Mouse (Mus musculus) heart, embryonic 13.5 days (tissue): ENCODE measurements around the gene Il11ra1. TPM values are rescaled to one million over a fixed set of nuclear protein-coding genes. Genes with fewer than 3 reads are reported as not detected.
"Not testable (repeated sequence)": the region's sequence is repeated elsewhere in the genome, so short reads cannot be mapped to it uniquely, and the experiment has no call there.

Source experiments
- ATAC-seq: fragments of 200-750 bp; cut with Nextera tagmentation; 2 replicates; pipeline ENCODE4 v1.8.0; 2017; ENCODE audit warnings: moderate TSS enrichment; ENCODE audit not compliant: insufficient number of reproducible peaks, low FRiP score, low TSS enrichment; ENCODE audit errors: extremely low read depth
- H3K27ac ChIP-seq: fragments of 300-500 bp; sonication (generic); replicated peaks from 2 replicates; pipeline ENCODE4 v1.5.1; 2015; ENCODE audit warnings: moderate library complexity, mild to moderate bottlenecking, inconsistent platforms
- H3K27me3 ChIP-seq: fragments of 300-500 bp; sonication (generic); replicated peaks from 2 replicates; pipeline ENCODE4 v1.6.1; 2015; ENCODE audit warnings: mild to moderate bottlenecking, inconsistent platforms
- H3K36me3 ChIP-seq: fragments of 300-500 bp; sonication (generic); 2 replicates; pipeline ENCODE4 v1.6.1; 2015; ENCODE audit warnings: mild to moderate bottlenecking, inconsistent platforms
- H3K4me1 ChIP-seq: fragments of 300-500 bp; sonication (generic); 2 replicates; pipeline ENCODE4 v1.6.1; 2015; ENCODE audit warnings: inconsistent platforms
- H3K4me2 ChIP-seq: fragments of 300-500 bp; sonication (generic); 2 replicates; pipeline ENCODE4 v1.6.1; 2015; ENCODE audit warnings: inconsistent platforms, mild to moderate bottlenecking, moderate library complexity
- H3K4me3 ChIP-seq: fragments of 300-500 bp; sonication (generic); 2 replicates; pipeline ENCODE4 v1.5.1; 2015; ENCODE audit warnings: moderate library complexity, mild to moderate bottlenecking, inconsistent platforms
- H3K9ac ChIP-seq: fragments of 300-500 bp; sonication (generic); 2 replicates; pipeline ENCODE4 v1.6.1; 2015; ENCODE audit warnings: inconsistent platforms, mild to moderate bottlenecking, moderate library complexity
- H3K9me3 ChIP-seq: fragments of 300-500 bp; sonication (generic); 2 replicates; pipeline ENCODE4 v1.6.1; 2016; ENCODE audit warnings: inconsistent platforms
- WGBS: fragments of 180-500 bp; shearing (Covaris S2); methylation state at CpG from one replicate; pipeline ENCODE4 v1.1.7; 2015; ENCODE audit warnings: mixed read lengths; 5-methylcytosine and 5-hydroxymethylcytosine counted together
- polyA plus RNA-seq: library from polyadenylated mRNA; unstranded; fragments of >200 nt; fragmentation: Nextera tagmentation; extraction: Ambion mirVana; gene quantifications from 2 replicates; pipeline ENCODE4 v1.2.1, GENCODE M21; 2015

Gene Il11ra1
- polyA plus RNA-seq, 1 experiment from 2014 or later, result 137 TPM

DNA sequence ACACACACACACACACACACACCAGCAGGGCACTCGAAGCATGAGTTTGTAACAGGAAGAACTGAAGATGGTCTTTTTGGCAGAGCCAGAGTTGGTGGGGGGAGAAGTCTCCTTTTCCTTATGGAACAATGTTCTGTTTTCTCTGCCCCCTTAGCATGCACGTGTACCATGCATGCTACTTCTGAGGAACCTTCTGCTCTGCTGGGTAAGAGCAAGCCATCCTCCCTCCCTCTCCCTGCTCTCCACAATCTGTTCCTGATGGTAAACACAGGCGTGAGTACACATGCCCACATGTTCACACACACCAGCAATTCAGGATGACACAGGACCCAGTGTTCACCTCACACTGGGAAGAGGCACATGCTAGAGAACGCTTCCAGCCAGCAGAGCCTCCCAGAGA lies 18.6 kb upstream of the Il11ra1 start:
- Histone ChIP-seq H3K27me3 (peaks cover 18% of the 10 kb centered on the region), H3K9me3 (no peaks in the 10 kb centered on the region), H3K4me1 (peaks cover 61% of the 10 kb centered on the region), H3K27ac (no peak overlapping the region), H3K4me2 (no peak overlapping the region), H3K36me3 (no peaks in the 10 kb centered on the region), H3K4me3 (no peak overlapping the region), H3K9ac (no peak overlapping the region)
- 65% methylated on average over 4 of the region's 4 CpGs for WGBS
- ATAC-seq, result no peak

DNA sequence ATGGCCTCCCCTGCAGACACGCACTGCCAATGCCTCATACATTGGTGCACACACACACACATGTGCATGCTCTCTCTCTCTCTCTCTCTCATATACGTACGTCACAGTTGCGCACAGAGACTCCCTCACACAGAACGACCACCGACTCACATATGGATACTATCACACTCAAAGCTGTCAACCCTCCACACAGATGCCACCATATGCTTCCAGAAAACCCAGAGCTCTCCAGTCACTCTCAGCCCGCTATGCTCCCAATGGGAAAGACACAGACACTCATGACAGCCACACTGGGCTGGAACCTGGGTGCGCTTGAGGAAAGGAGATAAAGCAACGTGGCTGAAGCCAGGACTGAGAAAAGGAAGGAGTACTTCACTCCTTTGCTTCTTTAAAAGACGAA lies 17.8 kb upstream of the Il11ra1 start:
- WGBS, result 63% methylated on average over 10 of the region's 10 CpGs
- no peak overlapping the region for H3K9ac ChIP-seq
- no peak overlapping the region for H3K4me2 ChIP-seq
- peaks cover 54% of the 10 kb centered on the region for H3K4me1 ChIP-seq
- no peaks in the 10 kb centered on the region for H3K36me3 ChIP-seq
- H3K27ac ChIP-seq, result no peak overlapping the region
- no peak overlapping the region for H3K4me3 ChIP-seq
- H3K9me3 ChIP-seq, result no peaks in the 10 kb centered on the region
- no peak for ATAC-seq
- peaks cover 14% of the 10 kb centered on the region for H3K27me3 ChIP-seq

DNA sequence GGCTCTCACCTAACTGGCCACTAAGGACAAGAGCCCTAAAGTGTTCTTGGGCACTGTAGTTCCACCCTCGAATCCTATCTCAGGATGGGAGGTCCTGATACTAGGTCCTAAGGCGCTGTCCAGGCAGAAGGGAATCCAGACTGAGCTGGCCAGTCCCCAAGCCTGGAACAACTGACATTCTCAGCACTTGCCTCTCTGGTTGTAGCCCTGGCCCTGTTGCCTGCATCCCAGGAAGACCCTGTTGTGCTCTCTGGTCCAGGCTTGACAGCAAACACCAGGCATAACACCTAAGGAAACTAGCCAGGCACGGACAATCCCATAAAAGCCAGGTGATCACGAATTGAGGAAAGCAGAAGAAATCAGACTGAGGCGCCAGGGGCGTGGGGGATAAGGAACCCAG lies 17.0 kb upstream of the Il11ra1 start:
- H3K9ac ChIP-seq, result 0 out of 2 replicates have a peak overlapping the region, but pooled peaks have one; percentile 9
- H3K4me3 ChIP-seq, result no peak overlapping the region
- no peaks in the 10 kb centered on the region for H3K36me3 ChIP-seq
- peaks cover 13% of the 10 kb centered on the region for H3K27me3 ChIP-seq
- WGBS, result 17% methylated on average over 6 of the region's 6 CpGs
- peaks cover 45% of the 10 kb centered on the region for H3K4me1 ChIP-seq
- H3K4me2 ChIP-seq, result peak overlapping the region; percentile 59
- ATAC-seq, result no peak
- H3K9me3 ChIP-seq, result no peaks in the 10 kb centered on the region
- H3K27ac ChIP-seq, result peak overlapping the region; percentile 61

DNA sequence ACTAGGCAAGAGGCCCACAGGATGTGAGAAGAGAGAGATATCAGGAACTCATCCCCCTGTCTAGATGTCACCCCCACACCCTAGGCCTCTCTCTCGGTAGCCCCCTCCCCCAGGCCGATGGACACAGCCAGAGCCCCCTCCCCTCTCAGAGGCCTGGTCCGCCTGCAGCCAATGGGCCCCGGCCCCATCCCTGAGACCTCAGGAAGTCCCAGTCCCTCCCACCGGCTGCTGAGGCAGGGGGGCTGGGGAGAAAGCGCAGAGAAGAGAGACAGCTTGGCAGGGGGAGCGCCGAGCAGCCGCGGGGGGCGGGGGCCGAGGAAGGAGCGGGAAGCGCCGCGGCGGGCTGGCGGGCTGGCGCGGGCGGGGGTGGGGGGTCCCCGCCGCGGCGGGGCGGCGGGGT lies 16.5 kb upstream of the Il11ra1 start:
- H3K4me2 ChIP-seq, result peak overlapping the region; percentile 59
- ATAC-seq, H3K36me3 ChIP-seq, H3K9me3 ChIP-seq, H3K27ac ChIP-seq, H3K9ac ChIP-seq: not testable (repeated sequence)
- H3K4me3 ChIP-seq, result peak overlapping the region; percentile 37
- WGBS, result 0% methylated on average over 4 of the region's 27 CpGs
- peaks cover 40% of the 10 kb centered on the region for H3K4me1 ChIP-seq
- H3K27me3 ChIP-seq, result peaks cover 13% of the 10 kb centered on the region

DNA sequence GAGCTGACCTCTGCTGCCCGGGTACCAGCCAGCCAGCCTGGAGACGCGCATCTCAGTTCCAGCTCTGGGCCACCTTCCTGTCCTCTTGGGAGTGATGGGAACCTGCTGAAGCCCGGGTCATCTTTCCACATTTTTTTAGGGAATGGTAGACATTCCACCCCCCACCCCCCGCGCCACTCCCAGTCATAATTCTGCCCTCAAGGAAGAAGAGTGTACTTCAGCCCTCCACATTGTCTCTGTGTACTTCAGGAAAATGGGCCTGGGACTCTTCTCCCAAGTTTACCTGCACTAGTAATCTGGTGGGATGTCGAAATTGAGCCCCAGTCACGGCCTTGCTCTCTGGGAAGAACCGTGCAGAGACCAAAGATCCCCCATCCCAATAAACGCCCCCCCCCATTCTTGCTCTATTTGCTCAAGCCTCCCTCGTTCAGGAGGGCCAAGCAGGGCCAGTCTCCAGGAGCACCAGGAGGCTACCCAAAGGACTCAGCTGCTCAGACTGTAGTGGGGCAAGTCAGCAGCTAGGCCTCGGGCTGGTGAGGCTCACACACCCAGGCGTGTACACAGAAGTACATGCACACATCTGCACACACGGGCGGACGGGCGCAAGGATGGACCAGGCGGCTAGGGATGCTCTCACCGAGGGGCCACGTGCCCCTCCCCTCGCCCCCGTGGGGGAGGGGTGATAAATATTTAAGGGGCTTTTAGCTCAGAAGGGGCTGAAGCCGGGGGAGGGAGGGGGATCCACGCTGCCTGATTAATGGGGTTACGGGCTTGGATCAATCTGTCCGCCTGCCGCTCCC lies 15.5 kb upstream of the Il11ra1 start:
- Histone ChIP-seq H3K4me3 (peak overlapping the region; percentile 25; the same call in 1 of the 2 replicates), H3K4me2 (peak overlapping the region; percentile 59), H3K4me1 (peaks cover 30% of the 10 kb centered on the region), H3K27ac (peak overlapping the region; percentile 50), H3K27me3 (peaks cover 13% of the 10 kb centered on the region)
- not testable (repeated sequence) for ATAC-seq, H3K9me3 ChIP-seq, H3K36me3 ChIP-seq, H3K9ac ChIP-seq
- WGBS, result 1% methylated on average over 22 of the region's 27 CpGs

DNA sequence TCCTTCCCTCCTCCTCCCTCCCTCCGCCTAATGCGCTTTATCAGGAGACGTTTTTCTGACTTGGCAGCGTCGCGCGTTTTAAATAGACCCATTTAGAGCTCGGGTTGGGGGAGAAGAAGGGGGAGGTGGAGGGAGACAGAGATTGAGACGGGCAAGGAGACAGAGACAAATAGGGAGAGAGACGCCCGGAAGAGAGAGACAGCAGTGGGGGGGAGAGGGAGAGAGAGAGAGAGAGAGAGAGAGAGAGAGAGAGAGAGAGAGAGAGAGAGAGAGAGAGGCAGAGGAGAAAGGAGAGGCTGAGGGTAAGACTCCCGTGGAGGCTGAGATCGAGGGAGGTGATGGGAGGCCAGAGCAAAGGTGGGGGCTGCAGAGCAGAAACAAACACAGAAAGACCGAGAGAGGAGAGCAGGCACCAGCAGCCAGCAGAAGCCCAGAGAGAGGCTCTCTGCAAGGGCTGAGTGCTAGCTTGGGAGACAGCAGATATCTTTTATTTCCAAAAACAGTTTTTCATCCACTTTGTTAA lies 14.8 kb upstream of the Il11ra1 start:
- H3K27ac ChIP-seq, result 0 out of 2 replicates have a peak overlapping the region, but pooled peaks have one; percentile 48
- peaks cover 23% of the 10 kb centered on the region for H3K4me1 ChIP-seq
- ATAC-seq, H3K9ac ChIP-seq, H3K4me3 ChIP-seq, H3K36me3 ChIP-seq, H3K9me3 ChIP-seq: not testable (repeated sequence)
- H3K27me3 ChIP-seq, result peaks cover 13% of the 10 kb centered on the region
- H3K4me2 ChIP-seq, result peak overlapping the region; percentile 59
- under 1% methylated on average over 14 of the region's 14 CpGs for WGBS

DNA sequence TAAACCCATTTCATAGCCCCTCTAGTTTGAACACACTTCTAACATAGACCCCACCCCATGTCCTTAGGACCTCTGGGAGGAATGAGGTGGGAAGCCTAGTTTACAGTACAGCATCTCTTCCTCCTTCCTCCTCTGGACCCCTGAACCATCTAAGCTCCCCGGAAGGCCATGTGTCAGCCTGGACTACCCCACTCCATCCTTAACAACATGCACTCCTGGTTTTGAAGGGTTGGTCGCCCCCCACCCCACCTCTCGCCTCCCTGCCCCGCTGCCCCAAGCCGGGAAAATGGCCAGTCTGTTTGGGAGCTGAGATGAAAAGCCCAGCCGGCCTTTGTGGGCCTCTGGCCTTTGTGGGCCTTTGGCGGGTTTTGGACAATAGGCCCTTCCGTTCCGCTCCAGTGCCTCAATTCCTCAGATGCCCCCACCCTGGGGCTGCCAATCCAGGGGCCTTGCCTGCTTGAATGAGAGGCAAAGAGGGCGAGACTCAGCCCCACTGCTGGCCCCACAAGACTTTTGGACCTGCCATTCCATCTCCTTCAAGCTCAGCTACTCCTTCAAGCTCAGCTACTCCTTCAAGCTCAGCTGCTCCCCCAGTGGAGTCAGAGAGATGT lies 13.8 kb upstream of the Il11ra1 start:
- not testable (repeated sequence) for H3K4me2 ChIP-seq, H3K9ac ChIP-seq, H3K27ac ChIP-seq, H3K9me3 ChIP-seq, H3K36me3 ChIP-seq, H3K4me3 ChIP-seq, ATAC-seq
- Histone ChIP-seq H3K27me3 (peaks cover 13% of the 10 kb centered on the region), H3K4me1 (peaks cover 16% of the 10 kb centered on the region)
- 70% methylated on average over 10 of the region's 10 CpGs for WGBS

DNA sequence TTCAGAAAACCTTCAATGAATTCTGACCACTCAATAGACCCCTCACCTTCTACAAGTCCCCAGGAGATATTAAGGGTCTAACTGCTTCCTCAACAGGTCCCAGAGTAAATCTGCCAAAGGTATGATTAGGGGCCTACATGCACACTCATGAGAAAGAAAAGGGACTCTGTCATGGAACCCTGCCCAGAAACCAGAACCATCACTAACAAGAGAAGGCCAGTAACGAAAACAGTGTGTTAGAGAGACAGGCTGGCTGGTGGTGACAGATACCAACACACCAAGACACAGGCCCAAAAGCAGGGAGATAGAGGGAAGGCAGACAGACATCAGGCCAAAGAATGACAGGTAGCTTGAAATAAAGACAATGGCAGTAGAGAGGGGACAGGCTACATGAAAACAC lies 11.2 kb upstream of the Il11ra1 start:
- not testable (repeated sequence) for H3K27me3 ChIP-seq, H3K27ac ChIP-seq, H3K36me3 ChIP-seq, ATAC-seq, H3K9ac ChIP-seq, H3K4me3 ChIP-seq, H3K4me1 ChIP-seq, H3K4me2 ChIP-seq, H3K9me3 ChIP-seq
- 50% methylated on average over 1 of the region's 1 CpGs for WGBS

DNA sequence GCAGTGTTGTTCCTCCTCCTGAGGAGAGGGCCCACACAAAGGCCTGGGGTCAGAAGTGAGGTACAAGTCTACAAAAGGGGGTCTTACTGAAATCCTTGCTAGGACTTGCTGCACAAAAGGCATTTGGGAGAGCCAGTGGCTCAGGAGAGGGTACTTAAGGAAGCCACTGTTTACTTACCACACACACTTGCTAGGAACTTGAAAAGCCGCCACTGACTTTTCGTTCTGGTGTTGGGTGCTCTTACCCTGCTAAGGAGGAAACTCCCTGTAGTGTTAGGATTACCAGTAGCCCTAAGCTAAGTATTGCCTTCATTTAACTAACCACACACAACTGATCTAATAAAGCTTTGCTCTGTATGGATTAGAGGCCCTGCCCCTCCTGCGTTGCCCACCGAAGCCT lies 9.8 kb upstream of the Il11ra1 start:
- not testable (repeated sequence) for H3K36me3 ChIP-seq, H3K4me2 ChIP-seq, H3K27ac ChIP-seq, H3K27me3 ChIP-seq, H3K9ac ChIP-seq, H3K4me3 ChIP-seq, H3K9me3 ChIP-seq, ATAC-seq, H3K4me1 ChIP-seq
- no CpG with 5 or more reads among the region's 4 CpGs for WGBS

DNA sequence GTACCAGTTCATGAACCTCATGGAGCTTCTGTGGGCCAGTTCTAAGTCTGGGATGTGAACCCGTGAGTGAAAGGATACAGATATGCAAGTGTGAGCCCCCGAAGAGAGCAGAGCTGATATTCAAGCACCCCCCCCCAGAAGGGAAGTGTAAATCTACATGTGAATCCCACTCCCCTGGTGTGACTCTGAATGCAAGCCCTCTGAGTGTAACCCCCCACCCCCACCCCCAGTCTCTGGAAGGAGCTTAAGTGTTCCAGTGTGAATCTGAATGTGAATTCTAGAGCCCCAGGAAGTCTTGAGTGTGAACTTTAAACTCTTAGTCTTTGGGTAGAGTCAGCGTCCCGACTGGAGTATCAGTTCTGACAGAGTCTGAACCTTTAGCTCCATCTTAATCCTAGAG lies 6.3 kb upstream of the Il11ra1 start:
- H3K36me3 ChIP-seq, H3K27ac ChIP-seq, H3K4me1 ChIP-seq, H3K4me3 ChIP-seq, H3K9ac ChIP-seq, H3K9me3 ChIP-seq, ATAC-seq, H3K4me2 ChIP-seq: not testable (repeated sequence)
- peaks cover 14% of the 10 kb centered on the region for H3K27me3 ChIP-seq
- WGBS, result 11% methylated on average over 4 of the region's 4 CpGs

DNA sequence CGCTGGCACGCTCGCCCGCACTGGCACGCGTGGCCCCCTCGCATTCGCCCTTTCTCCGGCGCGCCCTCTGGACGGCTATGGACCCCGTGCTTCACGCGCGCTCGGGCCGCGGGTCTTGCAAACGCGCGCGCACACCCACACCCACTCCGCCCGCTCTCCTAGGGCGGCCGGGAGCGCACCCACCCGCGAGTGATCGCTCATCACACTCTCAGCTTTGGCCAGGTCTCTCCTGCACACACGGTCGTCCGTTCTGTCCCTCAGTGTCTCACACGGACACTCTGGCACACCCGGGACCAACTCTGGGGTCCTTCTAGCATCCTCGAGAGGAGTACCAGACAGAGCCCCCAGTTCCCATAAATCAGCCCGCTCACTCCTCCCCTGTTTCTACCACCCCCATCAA lies 4.0 kb upstream of the Il11ra1 start:
- not testable (repeated sequence) for H3K4me1 ChIP-seq, H3K36me3 ChIP-seq, H3K27ac ChIP-seq, H3K9me3 ChIP-seq, H3K9ac ChIP-seq, ATAC-seq
- 7% methylated on average over 14 of the region's 38 CpGs for WGBS
- peaks cover 14% of the 10 kb centered on the region for H3K27me3 ChIP-seq
- peak overlapping the region; percentile 30; the same call in 1 of the 2 replicates for H3K4me3 ChIP-seq
- H3K4me2 ChIP-seq, result peak overlapping the region; percentile 54
